Mouse (Mus musculus) intestine, embryonic 14.5 days (tissue): ENCODE data around the gene 2310022A10Rik. TPM values are rescaled to one million over a fixed set of nuclear protein-coding genes. Genes with fewer than 3 reads are reported as not detected.

Source experiments
- ATAC-seq: fragments of 200-750 bp; cut with Nextera tagmentation; replicated peaks from 2 replicates; pipeline ENCODE4 v1.8.0; 2017; ENCODE audit warnings: low read depth, moderate number of reproducible peaks, moderate TSS enrichment, moderate library complexity; ENCODE audit not compliant: low FRiP score, low TSS enrichment
- DNase-seq: peaks from one replicate; pipeline ENCODE4 v3.0.0-alpha.2; 2018; ENCODE audit warnings: low spot score
- H3K27ac ChIP-seq: fragments of 300-500 bp; sonication (generic); 2 replicates; pipeline ENCODE4 v1.5.1; 2014; ENCODE audit warnings: low read depth, mild to moderate bottlenecking, control low read depth
- H3K27me3 ChIP-seq: fragments of 300-500 bp; sonication (generic); replicated peaks from 2 replicates; pipeline ENCODE4 v1.6.1; 2014; ENCODE audit warnings: low read length, control low read depth; ENCODE audit not compliant: control insufficient read depth, insufficient read depth
- H3K36me3 ChIP-seq: fragments of 300-500 bp; sonication (generic); 2 replicates; pipeline ENCODE4 v1.6.1; 2014; ENCODE audit warnings: low read length, control low read depth; ENCODE audit not compliant: control insufficient read depth, insufficient read depth
- H3K4me1 ChIP-seq: fragments of 300-500 bp; sonication (generic); replicated peaks from 2 replicates; pipeline ENCODE4 v1.6.1; 2014; ENCODE audit warnings: low read length, control low read depth, mixed read lengths; ENCODE audit not compliant: control insufficient read depth, insufficient read depth
- H3K4me2 ChIP-seq: fragments of 300-500 bp; sonication (generic); 2 replicates; pipeline ENCODE4 v1.6.1; 2014; ENCODE audit warnings: low read length
- H3K4me3 ChIP-seq: fragments of 300-500 bp; sonication (generic); 2 replicates; pipeline ENCODE4 v1.5.1; 2014; ENCODE audit warnings: low read depth, low read length, control low read depth, mixed read lengths
- H3K9ac ChIP-seq: fragments of 300-500 bp; sonication (generic); 2 replicates; pipeline ENCODE4 v1.6.1; 2014; ENCODE audit warnings: mild to moderate bottlenecking, low read length
- H3K9me3 ChIP-seq: fragments of 300-500 bp; sonication (generic); 2 replicates; pipeline ENCODE4 v1.6.1; 2016; ENCODE audit warnings: low read length, control low read depth; ENCODE audit not compliant: control insufficient read depth
- WGBS: fragments of 180-500 bp; shearing (Covaris S2); extraction: QIAGEN DNeasy Blood & Tissue Kit; methylation state at CpG from one replicate; pipeline ENCODE4 v1.1.7; 2014; 5-methylcytosine and 5-hydroxymethylcytosine counted together
- polyA plus RNA-seq: library from polyadenylated mRNA; unstranded; fragments of >200 nt; fragmentation: Nextera tagmentation; extraction: Ambion mirVana; gene quantifications from 2 replicates; pipeline ENCODE4 v1.2.1, GENCODE M21; 2014

Gene 2310022A10Rik
- polyA plus RNA-seq, 1 experiment from 2014 or later = 20.8 TPM

GRCm38 (mm10) chr7:27543065-27543464, 10.0 kb upstream of the 2310022A10Rik start:
- no peaks in the 10 kb centered on the region for H3K9me3 ChIP-seq
- H3K9ac ChIP-seq = peak overlapping the region; percentile 40
- H3K4me1 ChIP-seq = peaks cover 12% of the 10 kb centered on the region
- ATAC-seq (0 out of 2 replicates have a peak, but pooled peaks have one; percentile 12), DNase-seq (no peak)
- 35% methylated on average over 6 of the region's 6 CpGs for whole genome bisulfite sequencing
- H3K27me3 ChIP-seq = no peaks in the 10 kb centered on the region
- H3K4me2 ChIP-seq = peak overlapping the region; percentile 85
- peak overlapping the region; percentile 48; the same call in 1 of the 2 replicates for H3K27ac ChIP-seq
- peaks cover 11% of the 10 kb centered on the region; the same call in 1 of the 2 replicates for H3K36me3 ChIP-seq
- H3K4me3 ChIP-seq = peak overlapping the region; percentile 40

- H3K9ac ChIP-seq = no peak overlapping the region
- no peak for ATAC-seq
These were observed 9.2 kb upstream of the 2310022A10Rik start for GRCm38 (mm10) chr7:27543851-27544250.

GRCm38 (mm10) chr7:27544675-27545370, 8.2 kb upstream of the 2310022A10Rik start:
- 0 out of 2 replicates have a peak, but pooled peaks cover 4% of the 10 kb centered on the region for H3K36me3 ChIP-seq
- H3K4me1 ChIP-seq = peaks cover 12% of the 10 kb centered on the region
- H3K27ac ChIP-seq = no peak overlapping the region
- H3K9ac ChIP-seq = no peak overlapping the region
- H3K4me3 ChIP-seq = no peak overlapping the region
- 80% methylated on average over 12 of the region's 12 CpGs for WGBS
- H3K9me3 ChIP-seq = no peaks in the 10 kb centered on the region
- no peak overlapping the region for H3K4me2 ChIP-seq
- no peak for DNase-seq
- H3K27me3 ChIP-seq = no peaks in the 10 kb centered on the region
- no peak for ATAC-seq

More at GRCm38 (mm10) chr7:27543851-27544250, 9.2 kb upstream of the 2310022A10Rik start:
- Histone ChIP-seq H3K9me3 (no peaks in the 10 kb centered on the region), H3K4me2 (no peak overlapping the region), H3K27me3 (no peaks in the 10 kb centered on the region), H3K36me3 (peaks cover 11% of the 10 kb centered on the region; the same call in 1 of the 2 replicates), H3K4me1 (peaks cover 12% of the 10 kb centered on the region), H3K4me3 (no peak overlapping the region), H3K27ac (peak overlapping the region; percentile 36; the same call in 1 of the 2 replicates)
- WGBS = 79% methylated on average over 4 of the region's 4 CpGs
- DNase-seq = no peak

- H3K9ac ChIP-seq = no peak overlapping the region
- no peak for ATAC-seq
- WGBS = 75% methylated on average over 6 of the region's 6 CpGs
These were observed 3.4 kb upstream of the 2310022A10Rik start for GRCm38 (mm10) chr7:27549597-27549996.

GRCm38 (mm10) chr7:27552070-27552469, 963 bp upstream of the 2310022A10Rik start:
- H3K9me3 ChIP-seq = no peaks in the 10 kb centered on the region
- ATAC-seq (no peak), DNase-seq (no peak)
- no peaks in the 10 kb centered on the region for H3K27me3 ChIP-seq
- H3K9ac ChIP-seq = no peak overlapping the region
- no peak overlapping the region for H3K27ac ChIP-seq
- peak overlapping the region; percentile 54 for H3K4me2 ChIP-seq
- H3K36me3 ChIP-seq = peaks cover 10% of the 10 kb centered on the region; the same call in 1 of the 2 replicates
- H3K4me1 ChIP-seq = peaks cover 13% of the 10 kb centered on the region
- 51% methylated on average over 5 of the region's 5 CpGs for WGBS
- H3K4me3 ChIP-seq = peak overlapping the region; percentile 74; the same call in 1 of the 2 replicates

More at GRCm38 (mm10) chr7:27549597-27549996, 3.4 kb upstream of the 2310022A10Rik start:
- Histone ChIP-seq H3K4me1 (peaks cover 13% of the 10 kb centered on the region), H3K9me3 (no peaks in the 10 kb centered on the region), H3K4me2 (no peak overlapping the region), H3K27ac (no peak overlapping the region), H3K4me3 (no peak overlapping the region), H3K36me3 (no peaks in the 10 kb centered on the region), H3K27me3 (no peaks in the 10 kb centered on the region)
- DNase-seq = no peak

- Histone ChIP-seq H3K36me3 (peaks cover 57% of the 10 kb centered on the region), H3K27ac (no peak overlapping the region), H3K9ac (0 out of 2 replicates have a peak overlapping the region, but pooled peaks have one; percentile 7), H3K9me3 (no peaks in the 10 kb centered on the region), H3K4me1 (peaks cover 6% of the 10 kb centered on the region; the same call in 1 of the 2 replicates), H3K27me3 (no peaks in the 10 kb centered on the region), H3K4me3 (no peak overlapping the region), H3K4me2 (no peak overlapping the region)
- ATAC-seq (no peak), DNase-seq (no peak)
- WGBS = 59% methylated on average over 8 of the region's 8 CpGs
These were observed 7.4 kb downstream of the 2310022A10Rik start for GRCm38 (mm10) chr7:27560291-27560887.

- Histone ChIP-seq H3K27ac (no peak overlapping the region), H3K36me3 (peaks cover 57% of the 10 kb centered on the region), H3K9me3 (no peaks in the 10 kb centered on the region), H3K9ac (no peak overlapping the region), H3K27me3 (no peaks in the 10 kb centered on the region), H3K4me1 (peaks cover 6% of the 10 kb centered on the region; the same call in 1 of the 2 replicates), H3K4me3 (no peak overlapping the region), H3K4me2 (no peak overlapping the region)
- WGBS = 87% methylated on average over 1 of the region's 1 CpGs
- DNase-seq (no peak), ATAC-seq (no peak)
These were observed 7.9 kb downstream of the 2310022A10Rik start for GRCm38 (mm10) chr7:27560978-27561377.

GRCm38 (mm10) chr7:27569580-27570224, 16.7 kb downstream of the 2310022A10Rik start:
- no peaks in the 10 kb centered on the region for H3K9me3 ChIP-seq
- H3K27ac ChIP-seq = no peak overlapping the region
- H3K27me3 ChIP-seq = no peaks in the 10 kb centered on the region
- DNase-seq = no peak
- no peak for ATAC-seq
- no peak overlapping the region for H3K4me2 ChIP-seq
- WGBS = 81% methylated on average over 5 of the region's 5 CpGs
- H3K4me1 ChIP-seq = no peaks in the 10 kb centered on the region
- peaks cover 77% of the 10 kb centered on the region for H3K36me3 ChIP-seq
- no peak overlapping the region for H3K9ac ChIP-seq
- no peak overlapping the region for H3K4me3 ChIP-seq
